Mouse (Mus musculus): ENCODE results near the gene Nyap1. TPM values are rescaled to one million over a fixed set of nuclear protein-coding genes. Genes with fewer than 3 reads are reported as not detected.
A peak's percentile ranks its signal among the peaks of the same experiment; 100 is the strongest.

The Nyap1 gene
- polyA plus RNA-seq, 1 experiment from 2014 or later = 1.5 TPM

GRCm38 (mm10) chr5:137749196-137749836 lies 7.9 kb upstream of the Nyap1 start:
- Histone ChIP-seq H3K9ac (ENCODE audit: low read depth, low read length) (peak overlapping the region; percentile 46), H3K27ac (replicated peaks; ENCODE audit: low read depth, low read length) (no peak overlapping the region; the same call in 1 of the 2 replicates), H3K4me2 (ENCODE audit: low read depth, low read length) (peak overlapping the region; percentile 96), H3K9me3 (ENCODE audit: control insufficient read depth, low read length) (no peaks in the 10 kb centered on the region), H3K4me3 (ENCODE audit: low read depth, low read length) (peak overlapping the region; percentile 79; the same call in 1 of the 2 replicates), H3K36me3 (ENCODE audit: control insufficient read depth, insufficient read depth, low read length) (peaks cover 44% of the 10 kb centered on the region), H3K27me3 (replicated peaks; ENCODE audit: control insufficient read depth, insufficient read depth, low read length) (no peaks in the 10 kb centered on the region), H3K4me1 (ENCODE audit: control insufficient read depth, insufficient read depth, low read length) (peaks cover 27% of the 10 kb centered on the region)
- DNase-seq (ENCODE audit: low spot score) = no peak
- 50% methylated on average over 6 of the region's 6 CpGs for WGBS
- no peak for ATAC-seq (ENCODE audit: low read depth)

GRCm38 (mm10) chr5:137748130-137748770 lies 6.8 kb upstream of the Nyap1 start:
- DNase-seq (ENCODE audit: low spot score) = peak; percentile 48

GRCm38 (mm10) chr5:137747326-137747961 lies 6.0 kb upstream of the Nyap1 start:
- Histone ChIP-seq H3K36me3 (ENCODE audit: control insufficient read depth, insufficient read depth, low read length) (peaks cover 27% of the 10 kb centered on the region), H3K27ac (replicated peaks; ENCODE audit: low read depth, low read length) (peak overlapping the region; percentile 95), H3K9ac (ENCODE audit: low read depth, low read length) (peak overlapping the region; percentile 84), H3K9me3 (ENCODE audit: control insufficient read depth, low read length) (no peaks in the 10 kb centered on the region), H3K27me3 (replicated peaks; ENCODE audit: control insufficient read depth, insufficient read depth, low read length) (no peaks in the 10 kb centered on the region), H3K4me3 (ENCODE audit: low read depth, low read length) (peak overlapping the region; percentile 79), H3K4me2 (ENCODE audit: low read depth, low read length) (peak overlapping the region; percentile 96), H3K4me1 (ENCODE audit: control insufficient read depth, insufficient read depth, low read length) (peaks cover 27% of the 10 kb centered on the region)
- DNase-seq (ENCODE audit: low spot score) = no peak
- no peak for ATAC-seq (ENCODE audit: low read depth)
- WGBS = 7% methylated on average over 17 of the region's 26 CpGs

More at GRCm38 (mm10) chr5:137748130-137748770, 6.8 kb upstream of the Nyap1 start:
- Histone ChIP-seq H3K27me3 (replicated peaks; ENCODE audit: control insufficient read depth, insufficient read depth, low read length) (no peaks in the 10 kb centered on the region), H3K4me1 (ENCODE audit: control insufficient read depth, insufficient read depth, low read length) (peaks cover 27% of the 10 kb centered on the region), H3K9ac (ENCODE audit: low read depth, low read length) (peak overlapping the region; percentile 84), H3K27ac (replicated peaks; ENCODE audit: low read depth, low read length) (0 out of 2 replicates have a peak overlapping the region, but pooled peaks have one; percentile 95), H3K4me2 (ENCODE audit: low read depth, low read length) (peak overlapping the region; percentile 96), H3K36me3 (ENCODE audit: control insufficient read depth, insufficient read depth, low read length) (peaks cover 33% of the 10 kb centered on the region), H3K4me3 (ENCODE audit: low read depth, low read length) (peak overlapping the region; percentile 79), H3K9me3 (ENCODE audit: control insufficient read depth, low read length) (no peaks in the 10 kb centered on the region)
- WGBS = 23% methylated on average over 5 of the region's 5 CpGs
- ATAC-seq (ENCODE audit: low read depth) = no peak

GRCm38 (mm10) chr5:137746851-137747325 lies 5.5 kb upstream of the Nyap1 start:
- peak overlapping the region; percentile 84 for H3K9ac ChIP-seq (ENCODE audit: low read depth, low read length)
- H3K27me3 ChIP-seq (replicated peaks; ENCODE audit: control insufficient read depth, insufficient read depth, low read length) = no peaks in the 10 kb centered on the region
- WGBS = under 1% methylated on average over 14 of the region's 16 CpGs
- H3K4me1 ChIP-seq (ENCODE audit: control insufficient read depth, insufficient read depth, low read length) = peaks cover 27% of the 10 kb centered on the region
- DNase-seq (ENCODE audit: low spot score) (no peak), ATAC-seq (ENCODE audit: low read depth) (no peak)
- H3K4me2 ChIP-seq (ENCODE audit: low read depth, low read length) = peak overlapping the region; percentile 96
- peak overlapping the region; percentile 95 for H3K27ac ChIP-seq (replicated peaks; ENCODE audit: low read depth, low read length)
- H3K36me3 ChIP-seq (ENCODE audit: control insufficient read depth, insufficient read depth, low read length) = peaks cover 21% of the 10 kb centered on the region
- H3K9me3 ChIP-seq (ENCODE audit: control insufficient read depth, low read length) = no peaks in the 10 kb centered on the region
- peak overlapping the region; percentile 79 for H3K4me3 ChIP-seq (ENCODE audit: low read depth, low read length)

GRCm38 (mm10) chr5:137746282-137746850 lies 5.0 kb upstream of the Nyap1 start:
- peaks cover 27% of the 10 kb centered on the region for H3K4me1 ChIP-seq (ENCODE audit: control insufficient read depth, insufficient read depth, low read length)
- ATAC-seq (ENCODE audit: low read depth) (peak; percentile 37; the same call in 1 of the 2 replicates), DNase-seq (ENCODE audit: low spot score) (peak; percentile 84)
- peaks cover 16% of the 10 kb centered on the region for H3K36me3 ChIP-seq (ENCODE audit: control insufficient read depth, insufficient read depth, low read length)
- peak overlapping the region; percentile 95 for H3K27ac ChIP-seq (replicated peaks; ENCODE audit: low read depth, low read length)
- peak overlapping the region; percentile 79 for H3K4me3 ChIP-seq (ENCODE audit: low read depth, low read length)
- WGBS = 0% methylated on average over 13 of the region's 20 CpGs
- peak overlapping the region; percentile 96 for H3K4me2 ChIP-seq (ENCODE audit: low read depth, low read length)
- peak overlapping the region; percentile 84 for H3K9ac ChIP-seq (ENCODE audit: low read depth, low read length)
- no peaks in the 10 kb centered on the region for H3K27me3 ChIP-seq (replicated peaks; ENCODE audit: control insufficient read depth, insufficient read depth, low read length)
- no peaks in the 10 kb centered on the region for H3K9me3 ChIP-seq (ENCODE audit: control insufficient read depth, low read length)

- peak within 1 kb of the TSS; percentile 84 for H3K9ac ChIP-seq (ENCODE audit: low read depth, low read length)
- ATAC-seq (ENCODE audit: low read depth) (peak; percentile 88), DNase-seq (ENCODE audit: low spot score) (peak; percentile 98)
- 2% methylated on average over 26 of the region's 28 CpGs for WGBS
- H3K4me3 ChIP-seq (ENCODE audit: low read depth, low read length) = peak within 1 kb of the TSS; percentile 79
- no peaks in the 10 kb centered on the region for H3K9me3 ChIP-seq (ENCODE audit: control insufficient read depth, low read length)
- peak within 1 kb of the TSS; percentile 96 for H3K4me2 ChIP-seq (ENCODE audit: low read depth, low read length)
- H3K27ac ChIP-seq (replicated peaks; ENCODE audit: low read depth, low read length) = peak within 1 kb of the TSS; percentile 95
- H3K4me1 ChIP-seq (ENCODE audit: control insufficient read depth, insufficient read depth, low read length) = peaks cover 27% of the 10 kb centered on the region
- peaks cover 9% of the 10 kb centered on the region for H3K36me3 ChIP-seq (ENCODE audit: control insufficient read depth, insufficient read depth, low read length)
- no peaks in the 10 kb centered on the region for H3K27me3 ChIP-seq (replicated peaks; ENCODE audit: control insufficient read depth, insufficient read depth, low read length)
Measured at GRCm38 (mm10) chr5:137745214-137746171, 4.1 kb upstream of the Nyap1 start, which contains the start of gene Tsc22d4. TSS of gene Tsc22d4 (plus strand) at chr5:137745730.

- Histone ChIP-seq H3K36me3 (ENCODE audit: control insufficient read depth, insufficient read depth, low read length) (peaks cover 3% of the 10 kb centered on the region), H3K9ac (ENCODE audit: low read depth, low read length) (no peak overlapping the region), H3K9me3 (ENCODE audit: control insufficient read depth, low read length) (no peaks in the 10 kb centered on the region), H3K4me3 (ENCODE audit: low read depth, low read length) (no peak overlapping the region), H3K27ac (replicated peaks; ENCODE audit: low read depth, low read length) (no peak overlapping the region), H3K4me2 (ENCODE audit: low read depth, low read length) (no peak overlapping the region), H3K27me3 (replicated peaks; ENCODE audit: control insufficient read depth, insufficient read depth, low read length) (no peaks in the 10 kb centered on the region), H3K4me1 (ENCODE audit: control insufficient read depth, insufficient read depth, low read length) (peaks cover 28% of the 10 kb centered on the region)
- DNase-seq (ENCODE audit: low spot score) (no peak), ATAC-seq (ENCODE audit: low read depth) (no peak)
- WGBS = 80% methylated on average over 7 of the region's 7 CpGs
Measured at GRCm38 (mm10) chr5:137744197-137744596, 2.8 kb upstream of the Nyap1 start.

All from embryonic facial prominence, embryonic 14.5 days (tissue).